Mouse (Mus musculus) right cerebral cortex, postnatal 4 days (tissue): ENCODE measurements around the gene Gm28044.
A peak's percentile ranks its signal among the peaks of the same experiment; 100 is the strongest.
"Not testable (repeated sequence)": the region's sequence is repeated elsewhere in the genome, so short reads cannot be mapped to it uniquely, and the experiment has no call there.

ENCODE experiments used
- DNase-seq: peaks from one replicate; pipeline ENCODE4 v3.0.0-alpha.2; 2022

Gene Gm28044

GRCm38 (mm10) chr13:67360131-67360744 lies at the start of gene Gm28044, which contains the start of gene Zfp953:
TSS of gene Gm28044 (minus strand) at chr13:67360536.
TSS of gene Zfp953 (minus strand) at chr13:67360605.
- peak; percentile 75 for DNase-seq

DNA sequence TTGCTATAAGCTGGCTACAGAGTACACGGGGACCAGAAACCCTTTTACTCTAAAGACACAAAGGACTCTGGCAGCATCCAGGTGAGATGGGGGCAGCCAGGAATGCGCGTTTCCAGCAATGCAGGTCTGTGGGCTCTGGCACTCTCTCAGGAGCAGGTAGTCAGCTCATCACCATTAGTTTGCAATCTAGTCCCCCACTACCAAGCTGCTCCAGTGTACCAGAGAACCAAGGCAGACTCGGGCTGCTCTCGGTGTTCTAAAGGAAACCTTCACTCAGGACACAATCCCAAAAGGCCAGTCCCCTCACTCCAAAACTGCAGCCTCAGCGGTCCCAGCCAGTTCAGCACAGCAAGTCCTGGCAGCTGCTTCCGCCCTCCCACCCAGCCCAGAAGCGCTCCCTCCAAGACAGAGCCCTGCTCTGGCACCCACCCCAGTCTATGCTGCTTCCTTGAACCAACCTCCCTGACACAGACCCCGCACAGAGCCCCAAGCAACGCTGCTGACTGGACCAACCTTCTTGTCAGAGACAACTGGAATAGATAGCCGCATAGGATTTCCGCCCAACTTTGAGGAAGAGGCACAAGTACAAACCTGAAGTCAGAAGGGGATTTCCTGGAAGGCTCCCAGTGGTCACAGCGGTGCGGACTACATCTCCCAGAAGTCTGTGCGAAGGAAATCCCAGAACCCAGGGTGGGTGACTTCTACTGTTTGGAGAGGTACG lies 39.0 kb upstream of the Gm28044 start, which contains the start of gene Zfp429:
TSS of gene Zfp429 (minus strand) at position 637 of the 721 bp plus-strand sequence.
- DNase-seq, result peak; percentile 69

DNA sequence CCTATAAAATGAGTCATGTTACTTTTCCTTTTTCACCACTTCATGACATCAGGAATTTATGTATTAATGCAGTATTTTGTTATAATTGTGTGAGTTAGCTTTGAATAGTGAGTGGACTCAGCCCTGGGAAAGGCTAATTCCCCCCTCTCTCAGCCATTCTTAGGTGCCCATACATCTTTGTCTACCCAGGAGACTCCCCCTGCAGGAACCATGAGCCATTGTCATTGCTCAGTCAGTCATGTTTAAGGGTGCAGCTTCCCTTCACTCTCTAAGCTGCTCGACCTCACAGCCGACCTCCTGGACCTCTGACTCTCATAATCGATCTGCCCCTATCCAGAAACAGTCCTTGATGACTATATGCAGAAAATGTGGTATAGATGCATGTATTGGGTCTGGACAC lies 15.9 kb upstream of the Gm28044 start:
- not testable (repeated sequence) for DNase-seq

- DNase-seq, result peak; percentile 22
Observed at GRCm38 (mm10) chr13:67375050-67375911, 14.9 kb upstream of the Gm28044 start, which contains the start of the genes Gm28041 and Zfp456. TSS of gene Gm28041 (minus strand) at chr13:67375733. TSS of gene Zfp456 (minus strand) at chr13:67375810.

- DNase-seq, result no peak
Observed at GRCm38 (mm10) chr13:67351854-67352253, 8.5 kb downstream of the Gm28044 start.

GRCm38 (mm10) chr13:67343422-67343821 lies 16.9 kb downstream of the Gm28044 start:
- no peak for DNase-seq

GRCm38 (mm10) chr13:67332877-67333276 lies 27.5 kb downstream of the Gm28044 start:
- DNase-seq, result no peak

DNA sequence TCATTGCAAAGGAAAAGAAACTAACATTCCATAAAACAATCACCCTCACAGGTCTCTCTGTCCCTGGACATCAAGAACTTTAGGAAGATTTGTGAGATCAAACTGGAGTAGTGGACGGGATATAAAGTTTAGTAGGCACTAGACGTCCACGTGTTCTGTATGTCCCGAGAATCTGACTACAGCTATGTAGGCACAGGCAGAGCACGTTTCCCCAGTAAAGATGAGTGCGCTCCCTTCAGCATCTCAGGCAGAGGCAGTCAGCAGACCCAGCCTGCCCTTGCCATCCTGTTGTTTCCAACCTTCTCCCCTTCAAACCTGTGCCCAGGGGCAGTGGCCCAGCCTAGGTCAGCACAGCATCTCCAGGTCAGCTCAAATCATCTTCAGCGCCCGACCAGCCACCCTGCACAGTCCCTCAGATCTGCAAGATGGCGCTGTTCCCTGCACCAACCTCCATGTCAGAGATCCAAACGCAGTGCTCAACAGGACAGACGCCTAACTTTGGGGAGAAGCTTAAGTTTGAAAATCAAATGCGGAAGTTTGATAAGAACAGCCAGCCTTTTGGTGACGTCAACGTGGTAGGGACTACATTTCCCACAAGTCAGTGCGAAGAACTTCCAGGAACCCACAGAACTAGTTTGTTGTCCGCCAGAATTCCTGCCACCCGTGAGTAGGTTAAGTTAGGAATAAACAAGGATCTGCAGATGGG lies 28.2 kb downstream of the Gm28044 start, which contains the start of gene Zfp595:
TSS of gene Zfp595 (minus strand) at position 552 of the 706 bp plus-strand sequence.
- peak; percentile 47 for DNase-seq

GRCm38 (mm10) chr13:67306718-67307117 lies 53.6 kb downstream of the Gm28044 start:
- DNase-seq, result peak; percentile 3

DNA sequence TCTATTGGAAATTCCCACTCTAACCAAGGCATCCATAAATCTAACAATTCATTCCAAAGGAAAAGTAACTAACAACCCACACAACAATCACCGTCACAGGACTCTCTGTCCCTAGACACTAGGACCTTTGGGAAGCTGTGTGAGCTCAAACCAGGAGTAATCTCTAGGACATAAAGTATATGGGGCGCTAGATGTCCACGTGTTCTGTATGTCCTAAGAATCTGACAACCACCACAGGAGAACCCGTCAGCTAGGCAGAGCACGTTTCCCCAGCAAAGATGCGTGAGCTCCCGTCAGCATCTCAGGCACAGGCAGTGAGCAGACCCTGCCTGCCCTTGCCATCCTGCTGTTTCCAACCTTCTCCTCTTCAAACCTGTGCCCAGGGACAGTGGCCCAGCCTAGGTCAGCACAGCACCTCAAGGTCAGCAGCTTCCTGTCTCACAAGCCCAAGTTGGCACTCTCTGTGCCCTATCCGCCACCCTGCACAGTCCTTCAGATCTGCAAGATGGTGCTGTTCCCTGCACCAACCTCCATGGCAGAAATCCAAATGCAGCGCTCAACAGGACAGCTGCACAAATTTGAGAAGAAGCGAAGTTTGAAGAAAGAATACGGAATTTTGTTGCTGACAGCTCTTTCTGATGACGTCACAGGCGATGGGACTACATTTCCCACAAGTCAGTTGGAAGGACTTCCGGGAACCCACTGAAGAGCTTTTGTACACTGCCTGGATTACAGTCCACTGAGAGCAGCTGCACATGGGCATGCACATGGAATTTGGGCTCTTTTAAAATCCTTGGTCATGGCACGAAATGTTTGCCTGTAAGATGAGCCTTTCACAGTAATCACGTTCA lies 54.3 kb downstream of the Gm28044 start, which contains the start of gene Zfp457:
TSS of gene Zfp457 (minus strand) at position 664 of the 851 bp plus-strand sequence.
- peak; percentile 75 for DNase-seq

DNA sequence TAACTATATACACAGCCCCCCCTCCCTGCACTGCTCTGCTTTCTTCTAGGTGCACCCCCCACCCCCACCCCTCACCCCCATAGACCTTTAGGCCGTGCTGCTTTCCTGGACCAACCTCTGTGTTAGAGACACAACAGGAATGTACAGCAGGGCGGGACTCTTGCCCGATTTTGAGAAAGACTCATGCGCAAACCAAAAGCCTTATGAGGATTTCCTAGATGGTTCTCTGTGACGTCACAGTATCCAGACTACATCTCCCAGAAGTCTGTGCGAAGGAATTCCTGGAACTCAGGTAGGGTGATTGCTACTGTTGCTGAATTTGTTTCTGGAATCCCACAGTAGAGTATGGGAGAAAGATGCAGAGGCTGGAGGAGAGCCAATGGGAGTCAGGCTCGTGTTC lies 82.0 kb downstream of the Gm28044 start, which contains the start of gene Zfp458:
TSS of gene Zfp458 (minus strand) at position 153 of the 400 bp plus-strand sequence.
- DNase-seq, result no peak

DNA sequence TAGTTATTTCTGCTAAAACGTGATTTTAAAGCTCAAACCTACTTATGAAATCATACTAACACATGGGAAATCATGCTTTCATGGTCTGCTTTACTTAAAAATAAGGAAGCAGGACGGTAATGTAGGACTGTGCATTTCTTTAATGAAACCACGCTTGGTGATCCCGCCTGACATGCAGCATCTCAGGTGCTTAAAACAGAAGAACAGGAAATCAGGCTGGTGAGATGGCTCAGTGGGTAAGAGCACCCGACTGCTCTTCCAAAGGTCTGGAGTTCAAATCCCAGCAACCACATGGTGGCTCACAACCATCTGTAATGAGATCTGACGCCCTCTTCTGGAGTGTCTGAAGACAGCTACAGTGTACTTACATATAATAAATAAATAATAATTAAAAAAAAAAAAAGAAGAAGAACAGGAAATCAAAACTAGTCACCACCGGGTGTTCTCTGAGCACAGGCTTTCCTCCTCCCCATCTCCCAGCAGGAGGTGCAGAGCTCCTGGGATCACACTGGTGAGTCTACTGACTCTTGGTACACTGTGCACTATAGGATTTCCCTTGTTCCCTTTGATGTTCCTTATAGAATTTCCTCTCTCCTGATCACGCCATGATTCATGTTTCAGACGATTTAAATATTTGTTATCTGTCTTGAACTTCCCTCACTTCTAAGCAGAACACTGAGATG lies 90.8 kb downstream of the Gm28044 start:
- DNase-seq, result not testable (repeated sequence)

- peak; percentile 49 for DNase-seq
Observed at GRCm38 (mm10) chr13:67268568-67269369, 91.6 kb downstream of the Gm28044 start.
